In the genomic region with DNA sequence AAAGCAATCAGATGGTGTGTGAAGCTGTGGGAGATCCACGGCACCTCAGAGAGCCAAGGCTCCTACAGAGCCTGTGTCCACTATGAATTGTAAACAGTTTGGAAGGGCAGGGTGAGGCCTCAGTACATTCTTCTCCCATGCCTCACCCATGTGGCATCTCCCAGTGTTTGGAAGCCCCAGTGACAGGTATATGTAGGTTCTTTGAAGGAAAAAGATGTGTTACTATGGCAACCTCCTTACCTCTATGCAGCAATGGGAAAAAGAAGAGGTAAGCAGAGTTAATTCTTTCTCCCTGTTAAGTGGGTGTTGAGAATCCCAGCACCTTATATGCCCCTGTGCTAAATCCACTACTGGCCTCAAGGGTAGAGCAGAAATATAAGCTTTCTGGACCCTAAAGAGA, we compare ENCODE assay signal across 29 mouse cellular contexts.
DNase-seq lines count a peak whose midpoint lies in the region; ATAC-seq lines count a peak whose summit lies in the region.
"Had no signal": no experiment of that assay in that cellular context is flagged by ENCODE, and none has a peak within 500 bp of the region (broad histone marks: within the 10 kb centered on the region; RNA-seq: fewer than 3 reads in every experiment).

No protein-coding gene starts in this region.

- ATAC-seq in forebrain, embryonic 16.5 days: 0 out of 2 replicates have a peak, but pooled peaks have one; percentile 31
- ATAC-seq in forebrain, embryonic 15.5 days (replicated peaks): no peak
- no peak for ATAC-seq in hindbrain, embryonic 15.5 days (ENCODE audit: low FRiP score, low read depth)
- ATAC-seq in hindbrain, embryonic 12.5 days (ENCODE audit: low FRiP score): no peak
- ATAC-seq in midbrain, embryonic 14.5 days (ENCODE audit: low FRiP score, low TSS enrichment): no peak
- ATAC-seq in midbrain, embryonic 11.5 days (ENCODE audit: low FRiP score): no peak
- peak; percentile 75; the same call in 1 of the 2 replicates for ATAC-seq in midbrain, embryonic 16.5 days
- ATAC-seq in midbrain, embryonic 13.5 days: no peak
- ATAC-seq: activated CD4-positive, CD25-positive, alpha-beta regulatory T cell, adult 4 months; CD4-positive, CD25-positive, alpha-beta regulatory T cell, adult 4 months; Patski had no signal

- peak; percentile 36 for DNase-seq in midbrain, embryonic 14.5 days
- no peak for DNase-seq in midbrain, embryonic 11.5 days (ENCODE audit: low spot score, missing footprints)
- DNase-seq: adrenal gland, adult 8-10 months; adrenal gland, postnatal 14 days; adrenal gland, postnatal 36 days; B cell, adult 2 months; cerebellum, adult 11 months; cerebellum, adult 18-20 months; cerebellum, adult 8-10 months; cerebellum, adult 9-11 months; cerebellum, postnatal 14 days; cerebellum, postnatal 36 days; embryo, embryonic 11 days had no signal

- no peak overlapping the region for H3K4me2 ChIP-seq in forebrain, embryonic 16.5 days (ENCODE audit: low read length)
- H3K4me2 ChIP-seq in forebrain, embryonic 15.5 days (replicated peaks): no peak overlapping the region
- H3K4me2 ChIP-seq in hindbrain, embryonic 15.5 days: no peak overlapping the region
- no peak overlapping the region for H3K4me2 ChIP-seq in hindbrain, embryonic 12.5 days (replicated peaks)
- H3K4me2 ChIP-seq in midbrain, embryonic 14.5 days (ENCODE audit: low read length): no peak overlapping the region
- no peak overlapping the region for H3K4me2 ChIP-seq in midbrain, embryonic 11.5 days
- H3K4me2 ChIP-seq in midbrain, embryonic 16.5 days (ENCODE audit: low read length): no peak overlapping the region
- no peak overlapping the region for H3K4me2 ChIP-seq in midbrain, embryonic 13.5 days (replicated peaks)
- H3K4me2 ChIP-seq: embryonic facial prominence, embryonic 13.5 days; embryonic facial prominence, embryonic 15.5 days; forebrain, embryonic 12.5 days had no signal

- H3K4me3 ChIP-seq in forebrain, embryonic 16.5 days (replicated peaks; ENCODE audit: low read length): no peak overlapping the region
- no peak overlapping the region for H3K4me3 ChIP-seq in forebrain, embryonic 15.5 days
- H3K4me3 ChIP-seq in hindbrain, embryonic 15.5 days: no peak overlapping the region
- H3K4me3 ChIP-seq in hindbrain, embryonic 12.5 days: no peak overlapping the region
- no peak overlapping the region for H3K4me3 ChIP-seq in midbrain, embryonic 14.5 days (replicated peaks; ENCODE audit: low read depth, low read length)
- no peak overlapping the region for H3K4me3 ChIP-seq in midbrain, embryonic 11.5 days (ENCODE audit: low read depth, low read length)
- no peak overlapping the region for H3K4me3 ChIP-seq in midbrain, embryonic 16.5 days (ENCODE audit: low read depth, low read length)
- H3K4me3 ChIP-seq in midbrain, embryonic 13.5 days (replicated peaks): no peak overlapping the region
- H3K4me3 ChIP-seq: embryonic facial prominence, embryonic 13.5 days; embryonic facial prominence, embryonic 15.5 days; erythroblast, embryonic 14.5 days; forebrain, embryonic 10.5 days; forebrain, embryonic 12.5 days had no signal

- H3K27me3 ChIP-seq in forebrain, embryonic 16.5 days (replicated peaks; ENCODE audit: control insufficient read depth, insufficient read depth, low read length): no peaks in the 10 kb centered on the region
- H3K27me3 ChIP-seq in forebrain, embryonic 15.5 days: no peaks in the 10 kb centered on the region
- no peaks in the 10 kb centered on the region for H3K27me3 ChIP-seq in hindbrain, embryonic 15.5 days
- H3K27me3 ChIP-seq in hindbrain, embryonic 12.5 days: no peaks in the 10 kb centered on the region
- no peaks in the 10 kb centered on the region for H3K27me3 ChIP-seq in midbrain, embryonic 14.5 days (ENCODE audit: control insufficient read depth, insufficient read depth, low read length)
- no peaks in the 10 kb centered on the region for H3K27me3 ChIP-seq in midbrain, embryonic 11.5 days (ENCODE audit: control insufficient read depth, insufficient read depth, low read length)
- H3K27me3 ChIP-seq in midbrain, embryonic 16.5 days (ENCODE audit: control insufficient read depth, insufficient read depth, low read depth, low read length): no peaks in the 10 kb centered on the region
- H3K27me3 ChIP-seq in midbrain, embryonic 13.5 days: no peaks in the 10 kb centered on the region
- H3K27me3 ChIP-seq: CH12.LX; embryonic facial prominence, embryonic 13.5 days; embryonic facial prominence, embryonic 15.5 days; forebrain, embryonic 12.5 days; Patski had no signal

- H3K36me3 ChIP-seq in forebrain, embryonic 16.5 days (ENCODE audit: control insufficient read depth, insufficient read depth): no peaks in the 10 kb centered on the region
- no peaks in the 10 kb centered on the region for H3K36me3 ChIP-seq in forebrain, embryonic 15.5 days
- no peaks in the 10 kb centered on the region for H3K36me3 ChIP-seq in hindbrain, embryonic 15.5 days
- H3K36me3 ChIP-seq in hindbrain, embryonic 12.5 days: no peaks in the 10 kb centered on the region
- no peaks in the 10 kb centered on the region for H3K36me3 ChIP-seq in midbrain, embryonic 14.5 days (ENCODE audit: control insufficient read depth, insufficient read depth, low read length)
- no peaks in the 10 kb centered on the region for H3K36me3 ChIP-seq in midbrain, embryonic 11.5 days (ENCODE audit: control insufficient read depth, insufficient read depth, low read length)
- no peaks in the 10 kb centered on the region for H3K36me3 ChIP-seq in midbrain, embryonic 16.5 days (ENCODE audit: control insufficient read depth, insufficient read depth, low read length)
- no peaks in the 10 kb centered on the region for H3K36me3 ChIP-seq in midbrain, embryonic 13.5 days
- H3K36me3 ChIP-seq: embryonic facial prominence, embryonic 13.5 days; embryonic facial prominence, embryonic 15.5 days; forebrain, embryonic 10.5 days; forebrain, embryonic 12.5 days; G1E had no signal

- H3K4me1 ChIP-seq in forebrain, embryonic 16.5 days (replicated peaks; ENCODE audit: control insufficient read depth, insufficient read depth, low read length): no peaks in the 10 kb centered on the region
- no peaks in the 10 kb centered on the region for H3K4me1 ChIP-seq in forebrain, embryonic 15.5 days
- H3K4me1 ChIP-seq in hindbrain, embryonic 15.5 days (replicated peaks): peaks cover 6% of the 10 kb centered on the region
- no peaks in the 10 kb centered on the region for H3K4me1 ChIP-seq in hindbrain, embryonic 12.5 days
- no peaks in the 10 kb centered on the region for H3K4me1 ChIP-seq in midbrain, embryonic 14.5 days (ENCODE audit: control insufficient read depth, insufficient read depth, low read length)
- no peaks in the 10 kb centered on the region for H3K4me1 ChIP-seq in midbrain, embryonic 11.5 days (ENCODE audit: control insufficient read depth, insufficient read depth, low read length)
- peaks cover 9% of the 10 kb centered on the region for H3K4me1 ChIP-seq in midbrain, embryonic 16.5 days (ENCODE audit: control insufficient read depth, insufficient read depth, low read length)
- H3K4me1 ChIP-seq in midbrain, embryonic 13.5 days (replicated peaks): no peaks in the 10 kb centered on the region; the same call in 1 of the 2 replicates
- H3K4me1 ChIP-seq: embryonic facial prominence, embryonic 13.5 days; embryonic facial prominence, embryonic 15.5 days; forebrain, embryonic 10.5 days; forebrain, embryonic 12.5 days had no signal

- H3K27ac ChIP-seq in forebrain, embryonic 16.5 days (ENCODE audit: low read length): no peak overlapping the region
- no peak overlapping the region for H3K27ac ChIP-seq in forebrain, embryonic 15.5 days (replicated peaks)
- H3K27ac ChIP-seq in hindbrain, embryonic 15.5 days (replicated peaks): peak overlapping the region; percentile 45; the same call in 1 of the 2 replicates
- no peak overlapping the region for H3K27ac ChIP-seq in hindbrain, embryonic 12.5 days
- no peak overlapping the region for H3K27ac ChIP-seq in midbrain, embryonic 14.5 days (replicated peaks; ENCODE audit: low read depth, low read length)
- no peak overlapping the region for H3K27ac ChIP-seq in midbrain, embryonic 11.5 days (ENCODE audit: low read depth, low read length)
- H3K27ac ChIP-seq in midbrain, embryonic 16.5 days (ENCODE audit: low read length): peak overlapping the region; percentile 62
- H3K27ac ChIP-seq in midbrain, embryonic 13.5 days: no peak overlapping the region
- H3K27ac ChIP-seq: embryonic facial prominence, embryonic 13.5 days; embryonic facial prominence, embryonic 15.5 days; forebrain, embryonic 10.5 days; forebrain, embryonic 12.5 days had no signal

- H3K9me3 ChIP-seq in forebrain, embryonic 16.5 days (ENCODE audit: control insufficient read depth, low read length): no peaks in the 10 kb centered on the region
- H3K9me3 ChIP-seq in forebrain, embryonic 15.5 days: no peaks in the 10 kb centered on the region
- no peaks in the 10 kb centered on the region for H3K9me3 ChIP-seq in hindbrain, embryonic 15.5 days
- no peaks in the 10 kb centered on the region for H3K9me3 ChIP-seq in hindbrain, embryonic 12.5 days (replicated peaks)
- no peaks in the 10 kb centered on the region for H3K9me3 ChIP-seq in midbrain, embryonic 14.5 days (ENCODE audit: control insufficient read depth, low read length)
- H3K9me3 ChIP-seq in midbrain, embryonic 11.5 days (ENCODE audit: control insufficient read depth, low read length): no peaks in the 10 kb centered on the region
- H3K9me3 ChIP-seq in midbrain, embryonic 16.5 days (replicated peaks; ENCODE audit: control insufficient read depth, low read length, poor library complexity, severe bottlenecking): no peaks in the 10 kb centered on the region
- no peaks in the 10 kb centered on the region for H3K9me3 ChIP-seq in midbrain, embryonic 13.5 days
- H3K9me3 ChIP-seq: embryonic facial prominence, embryonic 13.5 days; embryonic facial prominence, embryonic 15.5 days; forebrain, embryonic 10.5 days; forebrain, embryonic 12.5 days; G1E had no signal

- no peak overlapping the region for H3K9ac ChIP-seq in forebrain, embryonic 16.5 days (replicated peaks; ENCODE audit: low read depth, low read length)
- H3K9ac ChIP-seq in forebrain, embryonic 15.5 days (replicated peaks): no peak overlapping the region
- H3K9ac ChIP-seq in hindbrain, embryonic 15.5 days: no peak overlapping the region
- no peak overlapping the region for H3K9ac ChIP-seq in hindbrain, embryonic 12.5 days
- H3K9ac ChIP-seq in midbrain, embryonic 14.5 days (replicated peaks; ENCODE audit: low read length): no peak overlapping the region
- no peak overlapping the region for H3K9ac ChIP-seq in midbrain, embryonic 11.5 days (ENCODE audit: low read length)
- H3K9ac ChIP-seq in midbrain, embryonic 16.5 days (ENCODE audit: low read depth, low read length): no peak overlapping the region
- H3K9ac ChIP-seq in midbrain, embryonic 13.5 days (replicated peaks): no peak overlapping the region
- H3K9ac ChIP-seq: embryonic facial prominence, embryonic 13.5 days; embryonic facial prominence, embryonic 15.5 days; forebrain, embryonic 12.5 days had no signal

- WGBS in forebrain, embryonic 16.5 days: 79% methylated on average over 1 of the region's 1 CpGs
- 93% methylated on average over 1 of the region's 1 CpGs for WGBS in forebrain, embryonic 15.5 days
- 72% methylated on average over 1 of the region's 1 CpGs for WGBS in hindbrain, embryonic 15.5 days
- 82% methylated on average over 1 of the region's 1 CpGs for WGBS in hindbrain, embryonic 12.5 days
- WGBS in midbrain, embryonic 14.5 days: 85% methylated on average over 1 of the region's 1 CpGs
- WGBS in midbrain, embryonic 11.5 days: 89% methylated on average over 1 of the region's 1 CpGs
- WGBS in midbrain, embryonic 16.5 days: 86% methylated on average over 1 of the region's 1 CpGs
- WGBS in midbrain, embryonic 13.5 days: 86% methylated on average over 1 of the region's 1 CpGs

Comparison
In these comparisons a context has a peak if more than half of its experiments do, and no peak if none do; other contexts are left out.
1. ATAC-seq: peak in forebrain, embryonic 16.5 days (single experiment) and midbrain, embryonic 16.5 days (single experiment); none in forebrain, embryonic 15.5 days (single experiment), hindbrain, embryonic 15.5 days (single experiment), hindbrain, embryonic 12.5 days (single experiment), midbrain, embryonic 14.5 days (single experiment), midbrain, embryonic 11.5 days (single experiment) and midbrain, embryonic 13.5 days (single experiment).
2. H3K27ac ChIP-seq: peak in hindbrain, embryonic 15.5 days (single experiment) and midbrain, embryonic 16.5 days (single experiment); none in forebrain, embryonic 16.5 days (single experiment), forebrain, embryonic 15.5 days (single experiment), hindbrain, embryonic 12.5 days (single experiment), midbrain, embryonic 14.5 days (single experiment), midbrain, embryonic 11.5 days (single experiment) and midbrain, embryonic 13.5 days (single experiment).